Mouse (Mus musculus): ENCODE measurements around the gene Actr8. TPM values are rescaled to one million over a fixed set of nuclear protein-coding genes. Genes with fewer than 3 reads are reported as not detected.

Gene Actr8
- polyA plus RNA-seq, 1 experiment from 2014 or later: 20.1 TPM

DNA sequence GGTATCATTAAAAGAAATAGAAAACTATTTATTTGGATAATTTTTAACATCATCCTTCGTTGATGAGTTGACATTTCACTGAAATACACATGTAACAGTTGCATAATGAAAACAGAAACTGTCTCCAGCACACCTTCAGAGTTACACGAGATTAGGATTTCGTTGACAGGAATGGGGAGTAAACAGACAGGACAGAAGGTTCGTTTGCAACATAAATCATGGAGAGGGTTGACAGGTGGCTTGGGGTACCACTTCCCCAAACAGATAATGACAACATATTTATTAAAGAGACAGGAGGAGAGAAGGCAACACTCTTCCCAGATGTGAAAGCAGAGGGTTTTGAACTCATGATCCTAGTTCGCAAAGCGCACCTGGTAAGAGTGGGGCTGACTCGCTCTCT, 76.8 kb downstream of the Actr8 start:
- Histone ChIP-seq H3K4me3 (ENCODE audit: low read depth, low read length) (no peak overlapping the region), H3K27ac (ENCODE audit: low read depth, low read length) (no peak overlapping the region), H3K9me3 (ENCODE audit: control insufficient read depth) (no peaks in the 10 kb centered on the region), H3K4me1 (replicated peaks; ENCODE audit: control insufficient read depth, insufficient read depth, low read length) (no peaks in the 10 kb centered on the region), H3K27me3 (replicated peaks; ENCODE audit: control insufficient read depth, insufficient read depth, low read length) (no peaks in the 10 kb centered on the region), H3K9ac (ENCODE audit: low read depth, low read length) (no peak overlapping the region), H3K36me3 (ENCODE audit: control insufficient read depth, insufficient read depth) (no peaks in the 10 kb centered on the region), H3K4me2 (replicated peaks; ENCODE audit: low read depth) (no peak overlapping the region)
- ATAC-seq: no peak
- TF ChIP-seq CTCF (IDR thresholded peaks at IDR 0.05; ENCODE audit: low read depth): no peak
- WGBS: 55% methylated on average over 7 of the region's 7 CpGs

Small RNAs within 50 kb of the gene (microRNA-seq; reads per million reads assigned to microRNA genes)
- gene Mir6947: not detected

Other genes starting within 250 kb of the Actr8 start
- gene Selenok, start 10.0 kb upstream of the Actr8 start, polyA plus RNA-seq (2015; fragmentation: Nextera tagmentation; extraction: Ambion mirVana): 313 and 318 TPM in 2 replicates
- gene Il17rb, start 30.6 kb downstream of the Actr8 start, polyA plus RNA-seq (2015; fragmentation: Nextera tagmentation; extraction: Ambion mirVana): 0.41 and 0.65 TPM in 2 replicates
- 1.1 and 1.4 TPM in 2 replicates for gene Chdh, start 30.7 kb downstream of the Actr8 start, polyA plus RNA-seq (2015; fragmentation: Nextera tagmentation; extraction: Ambion mirVana)